Mouse (Mus musculus) stomach, postnatal 0 days (tissue): ENCODE results near the gene Smim14.

Source experiments
- CTCF ChIP-seq: IDR thresholded peaks from 2 replicates; pipeline ENCODE4 v1.5.1; 2016; ENCODE audit warnings: antibody characterized with exemption, low read depth, mild to moderate bottlenecking, moderate library complexity
- EP300 ChIP-seq: optimal IDR thresholded peaks from 2 replicates; pipeline ENCODE3; 2016; ENCODE audit warnings: antibody characterized with exemption

GRCm38 (mm10) chr5:65505786-65506185 lies 31.2 kb downstream of the Smim14 start:
- TF ChIP-seq EP300 (no peak), CTCF (no peak)
